Mouse (Mus musculus) heart, adult 2 months (tissue): ENCODE data around the gene Rnf183. TPM values are rescaled to one million over a fixed set of nuclear protein-coding genes. Genes with fewer than 3 reads are reported as not detected.

Experiments used
- DNase-seq, 2 experiments: peaks; one replicate each; pipeline ENCODE4 v3.0.0; 2021
- H3K27ac ChIP-seq: fragments of 200-600 bp; 2 replicates; pipeline ENCODE4 v1.8.1; 2022
- H3K27me3 ChIP-seq: fragments of 200-500 bp; 2 replicates; pipeline ENCODE4 v1.6.1; 2012; ENCODE audit warnings: mild to moderate bottlenecking, low read length, inconsistent platforms, mixed read lengths; ENCODE audit not compliant: control insufficient read depth, insufficient read depth
- H3K36me3 ChIP-seq: fragments of 200-500 bp; 2 replicates; pipeline ENCODE4 v1.6.1; 2012; ENCODE audit warnings: low read length, inconsistent platforms; ENCODE audit not compliant: control insufficient read depth, insufficient read depth
- H3K4me1 ChIP-seq: fragments of 200-500 bp; 2 replicates; pipeline ENCODE4 v1.6.1; 2011; ENCODE audit warnings: low read length; ENCODE audit not compliant: control insufficient read depth, insufficient read depth
- H3K4me3 ChIP-seq: fragments of 200-600 bp; 2 replicates; pipeline ENCODE4 v1.8.1; 2022
- H3K79me2 ChIP-seq: fragments of 200-500 bp; replicated peaks from 2 replicates; pipeline ENCODE4 v1.6.1; 2012; ENCODE audit warnings: mild to moderate bottlenecking, inconsistent platforms, low read length, moderate library complexity, mixed read lengths; ENCODE audit not compliant: control insufficient read depth, insufficient read depth
- H3K9ac ChIP-seq: fragments of 200-500 bp; 2 replicates; pipeline ENCODE4 v1.6.1; 2012; ENCODE audit warnings: low read depth, mild to moderate bottlenecking, control low read depth, inconsistent platforms, low read length, mixed read lengths
- CTCF ChIP-seq: fragments of 200-600 bp; IDR thresholded peaks from 2 replicates; pipeline ENCODE4 v1.8.1; 2022; ENCODE audit warnings: antibody characterized with exemption, mild to moderate bottlenecking, moderate library complexity
- EP300 ChIP-seq: fragments of 200-500 bp; IDR thresholded peaks from 2 replicates; pipeline ENCODE4 v1.6.1; 2011; ENCODE audit warnings: low read depth, low read length, control low read depth; ENCODE audit not compliant: insufficient read depth
- POLR2A ChIP-seq: fragments of 200-500 bp; IDR thresholded peaks from 2 replicates; pipeline ENCODE4 v1.6.1; 2011; ENCODE audit warnings: mild to moderate bottlenecking, low read depth, low read length, control low read depth; ENCODE audit not compliant: insufficient read depth
- WGBS: fragments of 180-500 bp; shearing (Covaris S2); methylation state at CpG from one replicate; pipeline ENCODE4 v1.1.7; 2018; 5-methylcytosine and 5-hydroxymethylcytosine counted together
- intact Hi-C: fragments of 180-260 bp; cut with DNase I; formaldehyde crosslinking; loops from one replicate; pipeline ENCODE4 v1.15.1; 2025
- polyA plus RNA-seq: library from polyadenylated mRNA; depleted of rRNA; stranded (reverse); fragments of >200 nt; gene quantifications from 2 replicates; pipeline ENCODE4 v1.2.3, GENCODE M21; 2012; rRNA removed
- total RNA-seq, 2 experiments: library from RNA; stranded (reverse); gene quantifications; 2 replicates each; pipeline ENCODE4 v1.2.3; 2021

Gene Rnf183
- total and polyA plus RNA-seq, 3 experiments: not detected

GRCm38 (mm10) chr4:62385439-62385838 lies 49.6 kb downstream of the Rnf183 start:
- peaks cover 1% of the 10 kb centered on the region; the same call in 1 of the 2 replicates for H3K79me2 ChIP-seq
- TF ChIP-seq EP300 (no peak), POLR2A (no peak), CTCF (no peak)
- H3K9ac ChIP-seq: no peak overlapping the region
- no peak overlapping the region for H3K27ac ChIP-seq
- intact Hi-C loops: no loop called here
- H3K27me3 ChIP-seq: no peaks in the 10 kb centered on the region
- no peaks in the 10 kb centered on the region for H3K36me3 ChIP-seq
- no peak overlapping the region for H3K4me3 ChIP-seq
- H3K4me1 ChIP-seq: no peaks in the 10 kb centered on the region
- 92% methylated on average over 7 of the region's 7 CpGs for WGBS
- DNase-seq: no peak

- TF ChIP-seq EP300 (no peak), POLR2A (no peak), CTCF (no peak)
- no peak overlapping the region for H3K4me3 ChIP-seq
- 82% methylated on average over 1 of the region's 1 CpGs for WGBS
- no peak overlapping the region for H3K27ac ChIP-seq
- H3K79me2 ChIP-seq: peaks cover 3% of the 10 kb centered on the region; the same call in 1 of the 2 replicates
- H3K4me1 ChIP-seq: peaks cover 2% of the 10 kb centered on the region
- no peaks in the 10 kb centered on the region for H3K27me3 ChIP-seq
- no peak for DNase-seq
- intact Hi-C loops: no loop called here
- no peak overlapping the region for H3K9ac ChIP-seq
- H3K36me3 ChIP-seq: no peaks in the 10 kb centered on the region
These were observed 50.9 kb downstream of the Rnf183 start for GRCm38 (mm10) chr4:62384159-62384558.

GRCm38 (mm10) chr4:62383752-62384151 lies 51.3 kb downstream of the Rnf183 start:
- Histone ChIP-seq H3K36me3 (no peaks in the 10 kb centered on the region), H3K4me1 (peaks cover 2% of the 10 kb centered on the region), H3K27me3 (no peaks in the 10 kb centered on the region), H3K27ac (no peak overlapping the region), H3K4me3 (no peak overlapping the region), H3K79me2 (peaks cover 3% of the 10 kb centered on the region; the same call in 1 of the 2 replicates), H3K9ac (no peak overlapping the region)
- no peak for DNase-seq
- WGBS: 77% methylated on average over 7 of the region's 7 CpGs
- intact Hi-C loops: no loop called here
- TF ChIP-seq POLR2A (no peak), EP300 (no peak), CTCF (no peak)

- peaks cover 5% of the 10 kb centered on the region; the same call in 1 of the 2 replicates for H3K79me2 ChIP-seq
- H3K4me1 ChIP-seq: peaks cover 2% of the 10 kb centered on the region
- no peak for DNase-seq
- H3K27ac ChIP-seq: no peak overlapping the region
- no peaks in the 10 kb centered on the region for H3K27me3 ChIP-seq
- no peak overlapping the region for H3K9ac ChIP-seq
- no peak for TF ChIP-seq EP300
- no peak for TF ChIP-seq POLR2A
- TF ChIP-seq CTCF: no peak
- WGBS: 72% methylated on average over 6 of the region's 6 CpGs
- intact Hi-C loops: no loop called here
- H3K4me3 ChIP-seq: no peak overlapping the region
- H3K36me3 ChIP-seq: no peaks in the 10 kb centered on the region
These were observed 51.8 kb downstream of the Rnf183 start for GRCm38 (mm10) chr4:62383207-62383606.

- Histone ChIP-seq H3K27ac (no peak overlapping the region), H3K4me3 (no peak overlapping the region), H3K9ac (no peak overlapping the region), H3K4me1 (peaks cover 2% of the 10 kb centered on the region), H3K27me3 (no peaks in the 10 kb centered on the region), H3K79me2 (peaks cover 5% of the 10 kb centered on the region), H3K36me3 (no peaks in the 10 kb centered on the region)
- TF ChIP-seq POLR2A: no peak
- no peak for TF ChIP-seq CTCF
- no peak for TF ChIP-seq EP300
- intact Hi-C loops: no loop called here
- 75% methylated on average over 9 of the region's 9 CpGs for WGBS
- no peak for DNase-seq
These were observed 55.2 kb downstream of the Rnf183 start for GRCm38 (mm10) chr4:62379724-62380381.

Other genes starting within 250 kb of the Rnf183 start
- gene Zfp37, start 204.2 kb downstream of the Rnf183 start, total RNA-seq: 1 to 10 TPM; 1.5 to 2.0 TPM
- 0.25 and 0.88 TPM in 2 replicates for gene Zfp37, start 204.2 kb downstream of the Rnf183 start, polyA plus RNA-seq
- 10 to 100 TPM; 19.9 to 22.9 TPM for gene Slc31a2, start 172.7 kb downstream of the Rnf183 start, total RNA-seq
- 19.1 and 27.8 TPM in 2 replicates for gene Slc31a2, start 172.7 kb downstream of the Rnf183 start, polyA plus RNA-seq
- 10 to 100 TPM; 16.6 to 19.6 TPM for gene Fkbp15, start 74.7 kb downstream of the Rnf183 start, total RNA-seq
- gene Fkbp15, start 74.7 kb downstream of the Rnf183 start, polyA plus RNA-seq: 14.7 and 19.4 TPM in 2 replicates
- 10 to 100 TPM; 17.4 to 19.1 TPM for gene Slc31a1, start 74.5 kb downstream of the Rnf183 start, total RNA-seq
- gene Slc31a1, start 74.5 kb downstream of the Rnf183 start, polyA plus RNA-seq: 14.8 and 25.5 TPM in 2 replicates
- gene Cdc26, start 26.6 kb downstream of the Rnf183 start, total RNA-seq: 10 to 100 TPM; 44.6 to 47.7 TPM
- gene Cdc26, start 26.6 kb downstream of the Rnf183 start, polyA plus RNA-seq: 23.8 and 49.8 TPM in 2 replicates
- gene Prpf4, start 26.5 kb downstream of the Rnf183 start, total RNA-seq: 1 to 10 TPM; 9.9 TPM
- 7.4 and 11.3 TPM in 2 replicates for gene Prpf4, start 26.5 kb downstream of the Rnf183 start, polyA plus RNA-seq
- gene Wdr31, start 35.6 kb upstream of the Rnf183 start, total RNA-seq: under 1 TPM; 0.20 to 0.57 TPM
- 0.35 and 0.50 TPM in 2 replicates for gene Wdr31, start 35.6 kb upstream of the Rnf183 start, polyA plus RNA-seq
- under 1 TPM; 0.09 to 0.13 TPM for gene Bspry, start 44.8 kb upstream of the Rnf183 start, total RNA-seq
- 0.41 and 1.2 TPM in 2 replicates for gene Bspry, start 44.8 kb upstream of the Rnf183 start, polyA plus RNA-seq
- 1 to 10 TPM; 3.9 to 4.0 TPM for gene Hdhd3, start 68.2 kb upstream of the Rnf183 start, total RNA-seq
- gene Hdhd3, start 68.2 kb upstream of the Rnf183 start, polyA plus RNA-seq: 9.0 and 11.2 TPM in 2 replicates
- gene Alad, start 84.7 kb upstream of the Rnf183 start, total RNA-seq: 10 to 100 TPM; 65.6 to 70.8 TPM
- 123 and 126 TPM in 2 replicates for gene Alad, start 84.7 kb upstream of the Rnf183 start, polyA plus RNA-seq
- gene Pole3, start 89.8 kb upstream of the Rnf183 start, total RNA-seq: 10 to 100 TPM; 16.1 to 19.1 TPM
- gene Pole3, start 89.8 kb upstream of the Rnf183 start, polyA plus RNA-seq: 10.5 and 18.0 TPM in 2 replicates
- gene 4933430I17Rik, start 90.1 kb upstream of the Rnf183 start, total RNA-seq: not detected
- gene 4933430I17Rik, start 90.1 kb upstream of the Rnf183 start, polyA plus RNA-seq: not detected in 2 replicates
- 10 to 100 TPM; 23.5 to 33.7 TPM for gene Rgs3, start 124.6 kb upstream of the Rnf183 start, total RNA-seq
- 48.1 and 49.4 TPM in 2 replicates for gene Rgs3, start 124.6 kb upstream of the Rnf183 start, polyA plus RNA-seq